Mouse (Mus musculus): ENCODE data around the gene Csf2rb2. TPM values are rescaled to one million over a fixed set of nuclear protein-coding genes. Genes with fewer than 3 reads are reported as not detected.
"Not testable (repeated sequence)": the region's sequence is repeated elsewhere in the genome, so short reads cannot be mapped to it uniquely, and the experiment has no call there.

Csf2rb2 gene
- polyA plus RNA-seq, 1 experiment from 2014 or later: 0.10 TPM

DNA sequence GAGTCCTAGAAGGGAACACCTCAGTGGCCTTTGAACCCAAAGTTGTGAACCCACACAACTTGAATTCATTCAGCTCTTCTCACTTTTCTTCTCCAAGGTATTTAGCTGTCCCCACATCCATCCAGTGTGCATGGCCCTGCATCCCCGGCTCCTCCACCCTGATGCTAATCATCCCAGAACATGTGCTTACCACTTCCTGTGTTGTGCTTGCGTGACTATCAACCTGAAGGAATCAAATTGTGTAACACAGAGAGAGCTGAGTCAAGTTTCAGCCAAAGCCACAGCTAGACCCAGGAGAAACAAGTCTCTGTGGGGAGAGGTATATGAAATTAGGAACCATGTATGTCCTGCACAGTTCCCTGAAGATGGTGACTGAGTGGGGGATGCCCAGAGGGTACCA, 27.2 kb downstream of the Csf2rb2 start:
- no peak overlapping the region for H3K9ac ChIP-seq (replicated peaks)
- H3K27ac ChIP-seq: no peak overlapping the region
- WGBS: 84% methylated on average over 2 of the region's 2 CpGs
- no peaks in the 10 kb centered on the region for H3K36me3 ChIP-seq
- H3K4me2 ChIP-seq: no peak overlapping the region
- H3K4me3 ChIP-seq (replicated peaks): no peak overlapping the region
- no peak for ATAC-seq (ENCODE audit: insufficient number of reproducible peaks, insufficient read depth, low FRiP score, low TSS enrichment, low read depth)
- no peaks in the 10 kb centered on the region for H3K9me3 ChIP-seq
- no peaks in the 10 kb centered on the region for H3K4me1 ChIP-seq (replicated peaks)
- no peaks in the 10 kb centered on the region for H3K27me3 ChIP-seq

GRCm38 (mm10) chr15:78271208-78271607, 34.3 kb downstream of the Csf2rb2 start:
- no peak overlapping the region for H3K4me3 ChIP-seq (replicated peaks)
- H3K27me3 ChIP-seq: no peaks in the 10 kb centered on the region
- H3K27ac ChIP-seq: no peak overlapping the region
- no peak overlapping the region for H3K4me2 ChIP-seq
- 0 out of 2 replicates have a peak, but pooled peaks cover 5% of the 10 kb centered on the region for H3K9me3 ChIP-seq
- ATAC-seq (ENCODE audit: insufficient number of reproducible peaks, insufficient read depth, low FRiP score, low TSS enrichment, low read depth): no peak
- H3K4me1 ChIP-seq (replicated peaks): 0 out of 2 replicates have a peak, but pooled peaks cover 3% of the 10 kb centered on the region
- H3K9ac ChIP-seq (replicated peaks): no peak overlapping the region
- H3K36me3 ChIP-seq: no peaks in the 10 kb centered on the region

- H3K27ac ChIP-seq: no peak overlapping the region
- WGBS: 76% methylated on average over 4 of the region's 4 CpGs
These were observed 37.7 kb downstream of the Csf2rb2 start for GRCm38 (mm10) chr15:78267865-78268264.

GRCm38 (mm10) chr15:78267441-78267840, 38.1 kb downstream of the Csf2rb2 start:
- Histone ChIP-seq H3K9ac (replicated peaks) (no peak overlapping the region), H3K4me1 (replicated peaks) (0 out of 2 replicates have a peak, but pooled peaks cover 3% of the 10 kb centered on the region), H3K4me3 (replicated peaks) (no peak overlapping the region), H3K9me3 (0 out of 2 replicates have a peak, but pooled peaks cover 5% of the 10 kb centered on the region), H3K36me3 (no peaks in the 10 kb centered on the region), H3K27ac (no peak overlapping the region), H3K27me3 (no peaks in the 10 kb centered on the region), H3K4me2 (no peak overlapping the region)
- no peak for ATAC-seq (ENCODE audit: insufficient number of reproducible peaks, insufficient read depth, low FRiP score, low TSS enrichment, low read depth)
- 80% methylated on average over 10 of the region's 10 CpGs for WGBS

More at GRCm38 (mm10) chr15:78267865-78268264, 37.7 kb downstream of the Csf2rb2 start:
- H3K4me2 ChIP-seq: no peak overlapping the region
- H3K36me3 ChIP-seq: no peaks in the 10 kb centered on the region
- H3K9ac ChIP-seq (replicated peaks): no peak overlapping the region
- no peak for ATAC-seq (ENCODE audit: insufficient number of reproducible peaks, insufficient read depth, low FRiP score, low TSS enrichment, low read depth)
- no peaks in the 10 kb centered on the region for H3K27me3 ChIP-seq
- H3K9me3 ChIP-seq: 0 out of 2 replicates have a peak, but pooled peaks cover 5% of the 10 kb centered on the region
- H3K4me1 ChIP-seq (replicated peaks): 0 out of 2 replicates have a peak, but pooled peaks cover 3% of the 10 kb centered on the region
- no peak overlapping the region for H3K4me3 ChIP-seq (replicated peaks)

- no peak for ATAC-seq (ENCODE audit: insufficient number of reproducible peaks, insufficient read depth, low FRiP score, low TSS enrichment, low read depth)
- WGBS: 83% methylated on average over 3 of the region's 3 CpGs
- 0 out of 2 replicates have a peak, but pooled peaks cover 3% of the 10 kb centered on the region for H3K4me1 ChIP-seq (replicated peaks)
- no peak overlapping the region for H3K4me3 ChIP-seq (replicated peaks)
- no peaks in the 10 kb centered on the region for H3K9me3 ChIP-seq
- H3K9ac ChIP-seq (replicated peaks): no peak overlapping the region
- no peak overlapping the region for H3K27ac ChIP-seq
- H3K4me2 ChIP-seq: no peak overlapping the region
- no peaks in the 10 kb centered on the region for H3K36me3 ChIP-seq
- no peaks in the 10 kb centered on the region for H3K27me3 ChIP-seq
These were observed 42.2 kb downstream of the Csf2rb2 start for GRCm38 (mm10) chr15:78263286-78263685.

DNA sequence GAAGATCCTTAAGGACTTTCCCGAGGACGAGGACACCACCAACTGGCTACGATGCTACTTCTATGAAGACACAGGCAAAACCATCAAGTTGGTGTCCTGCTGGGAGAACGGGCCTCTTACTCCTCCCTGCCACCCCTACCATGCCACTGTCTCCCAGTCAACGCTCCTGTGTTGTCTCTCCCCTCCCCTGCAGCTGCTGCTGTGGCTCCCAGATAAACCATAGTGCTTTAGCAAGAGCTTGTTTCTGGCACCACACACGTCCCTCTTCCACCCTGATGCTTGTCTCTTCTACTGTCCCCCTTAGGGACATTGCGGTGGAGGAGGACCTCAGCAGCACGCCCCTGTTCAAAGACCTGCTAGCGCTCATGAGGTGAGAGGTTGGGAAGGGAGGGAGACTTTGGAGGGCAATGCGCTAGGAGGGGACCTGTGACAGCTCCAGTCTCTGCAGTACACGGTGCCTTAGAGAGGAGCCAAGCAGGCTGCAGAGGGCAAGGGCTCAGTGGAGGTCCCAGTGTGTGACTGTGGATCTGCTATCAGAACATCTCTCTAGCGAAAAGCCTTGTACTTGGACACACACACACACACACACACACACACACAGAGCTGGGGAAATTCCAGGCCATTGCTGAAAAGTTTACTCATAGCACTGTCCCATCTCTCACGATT, 44.7 kb downstream of the Csf2rb2 start:
- H3K27ac ChIP-seq: no peak overlapping the region

DNA sequence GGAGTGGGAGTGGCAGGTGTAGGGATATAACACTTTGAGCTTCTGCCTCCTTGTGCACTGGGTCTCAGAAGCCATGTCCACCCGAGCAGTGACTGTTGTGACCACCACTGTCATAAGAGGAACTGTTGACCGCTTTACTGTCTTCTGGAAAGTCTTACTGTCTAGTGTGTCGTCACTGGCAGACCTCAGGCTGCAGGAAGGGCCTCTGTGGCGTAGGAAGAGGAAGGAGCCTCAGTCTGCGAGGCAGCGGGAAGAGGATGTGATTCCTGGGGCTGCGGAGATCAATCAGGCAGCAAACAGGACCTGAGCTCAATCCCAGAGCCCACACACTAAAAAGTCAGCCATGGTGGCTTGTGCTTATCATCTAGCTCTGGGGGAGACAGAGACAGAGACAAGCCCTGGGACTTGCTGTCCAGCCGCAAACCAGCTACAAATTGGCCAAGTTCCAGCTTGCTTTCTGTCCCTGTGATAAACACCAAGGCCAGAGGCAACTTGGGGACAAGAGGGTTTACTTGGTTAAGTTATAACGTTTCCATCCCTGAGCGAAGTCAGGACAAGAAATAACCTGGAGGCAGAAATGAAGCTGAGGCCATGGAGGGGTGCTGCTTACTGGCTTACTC, 47.2 kb downstream of the Csf2rb2 start:
- H3K4me1 ChIP-seq (replicated peaks): no peaks in the 10 kb centered on the region
- peaks cover 25% of the 10 kb centered on the region for H3K27me3 ChIP-seq
- no peak overlapping the region for H3K9ac ChIP-seq (replicated peaks)
- no peak overlapping the region for H3K4me3 ChIP-seq (replicated peaks)
- no peaks in the 10 kb centered on the region for H3K36me3 ChIP-seq
- no peak overlapping the region for H3K4me2 ChIP-seq
- H3K9me3 ChIP-seq: no peaks in the 10 kb centered on the region
- ATAC-seq (ENCODE audit: insufficient number of reproducible peaks, insufficient read depth, low FRiP score, low TSS enrichment, low read depth): no peak
- no peak overlapping the region for H3K27ac ChIP-seq
- WGBS: 76% methylated on average over 10 of the region's 10 CpGs

More for the DNA sequence above, 44.7 kb downstream of the Csf2rb2 start:
- no peak for ATAC-seq (ENCODE audit: insufficient number of reproducible peaks, insufficient read depth, low FRiP score, low TSS enrichment, low read depth)
- Histone ChIP-seq H3K9ac (replicated peaks) (no peak overlapping the region), H3K36me3 (no peaks in the 10 kb centered on the region), H3K4me2 (no peak overlapping the region), H3K9me3 (no peaks in the 10 kb centered on the region), H3K4me1 (replicated peaks) (no peaks in the 10 kb centered on the region), H3K27me3 (0 out of 2 replicates have a peak, but pooled peaks cover 2% of the 10 kb centered on the region), H3K4me3 (replicated peaks) (no peak overlapping the region)
- 67% methylated on average over 13 of the region's 13 CpGs for WGBS

DNA sequence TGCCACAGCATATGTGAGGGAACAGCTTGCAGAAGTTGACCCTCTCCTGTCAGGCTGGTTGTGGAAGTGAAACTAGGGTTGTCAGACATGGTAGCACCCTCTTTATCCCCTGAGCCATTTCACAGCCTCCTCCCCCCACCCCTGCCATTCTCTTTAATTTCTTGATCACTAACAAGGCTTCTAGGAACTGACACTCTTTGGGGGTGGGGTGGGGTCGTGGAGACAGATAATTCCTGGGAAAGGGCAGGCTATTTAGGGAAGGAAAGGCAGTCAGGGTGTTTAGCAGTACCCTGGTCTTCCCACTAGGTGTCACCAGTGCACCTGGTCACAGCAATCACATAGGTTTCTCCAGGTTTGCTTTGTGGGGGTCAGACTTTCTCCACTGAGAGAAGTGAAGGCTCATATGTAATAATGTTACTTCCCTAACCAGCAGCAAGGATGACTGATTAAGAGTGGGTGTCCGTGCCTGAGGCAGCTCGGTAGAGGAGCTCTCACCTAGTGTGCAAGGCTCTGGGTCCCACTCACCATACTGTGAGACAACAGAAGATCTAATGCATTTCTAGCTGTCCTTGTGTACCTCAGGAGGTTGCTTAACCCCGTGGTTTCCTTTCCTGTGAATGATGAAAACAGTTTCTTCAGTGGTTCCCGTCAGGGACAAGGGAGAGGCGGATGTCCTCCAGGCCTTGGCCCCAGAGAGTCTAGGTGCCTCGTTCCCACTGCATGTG, 48.0 kb downstream of the Csf2rb2 start:
- H3K36me3 ChIP-seq: no peaks in the 10 kb centered on the region
- H3K9me3 ChIP-seq: no peaks in the 10 kb centered on the region
- H3K9ac ChIP-seq (replicated peaks): no peak overlapping the region
- no peak for ATAC-seq (ENCODE audit: insufficient number of reproducible peaks, insufficient read depth, low FRiP score, low TSS enrichment, low read depth)
- 44% methylated on average over 7 of the region's 7 CpGs for WGBS
- H3K27me3 ChIP-seq: peaks cover 32% of the 10 kb centered on the region
- no peak overlapping the region for H3K4me3 ChIP-seq (replicated peaks)
- H3K4me2 ChIP-seq: no peak overlapping the region
- no peak overlapping the region for H3K27ac ChIP-seq
- no peaks in the 10 kb centered on the region for H3K4me1 ChIP-seq (replicated peaks)

- H3K36me3 ChIP-seq; H3K4me2 ChIP-seq; H3K9me3 ChIP-seq; H3K4me3 ChIP-seq (replicated peaks); H3K9ac ChIP-seq (replicated peaks); H3K27ac ChIP-seq; H3K4me1 ChIP-seq (replicated peaks); ATAC-seq (ENCODE audit: insufficient number of reproducible peaks, insufficient read depth, low FRiP score, low TSS enrichment, low read depth): not testable (repeated sequence)
- H3K27me3 ChIP-seq: peaks cover 37% of the 10 kb centered on the region
These were observed 48.8 kb downstream of the Csf2rb2 start for GRCm38 (mm10) chr15:78256602-78257259.

GRCm38 (mm10) chr15:78254751-78255150, 50.8 kb downstream of the Csf2rb2 start:
- Histone ChIP-seq H3K9ac (replicated peaks) (no peak overlapping the region), H3K4me3 (replicated peaks) (no peak overlapping the region)

DNA sequence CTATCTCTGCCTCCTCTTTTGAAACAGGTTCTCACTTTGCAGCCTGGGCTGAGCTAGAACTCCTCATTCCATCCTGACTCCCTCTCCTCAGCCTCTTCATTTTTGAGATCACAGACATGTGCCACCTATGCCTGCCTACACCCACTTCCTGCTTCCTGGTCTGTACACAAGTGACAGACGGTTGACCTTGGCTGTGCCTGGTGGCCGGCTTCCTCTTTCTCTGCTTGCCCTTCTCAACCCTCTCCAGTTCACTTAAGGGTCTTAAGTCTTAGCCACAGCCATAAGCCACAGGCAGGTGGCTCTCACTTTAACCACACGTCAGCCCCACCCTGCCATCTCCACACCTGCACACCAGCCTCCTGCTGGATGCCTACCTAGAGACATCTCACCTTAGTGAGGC, 57.1 kb downstream of the Csf2rb2 start:
- no peak overlapping the region for H3K27ac ChIP-seq
- 72% methylated on average over 3 of the region's 3 CpGs for WGBS
- no peak overlapping the region for H3K4me3 ChIP-seq (replicated peaks)
- H3K27me3 ChIP-seq: peaks cover 15% of the 10 kb centered on the region
- no peak for ATAC-seq (ENCODE audit: insufficient number of reproducible peaks, insufficient read depth, low FRiP score, low TSS enrichment, low read depth)
- H3K9me3 ChIP-seq: no peaks in the 10 kb centered on the region
- no peaks in the 10 kb centered on the region for H3K4me1 ChIP-seq (replicated peaks)
- no peaks in the 10 kb centered on the region for H3K36me3 ChIP-seq
- H3K9ac ChIP-seq (replicated peaks): no peak overlapping the region
- no peak overlapping the region for H3K4me2 ChIP-seq

More at GRCm38 (mm10) chr15:78254751-78255150, 50.8 kb downstream of the Csf2rb2 start:
- Histone ChIP-seq H3K9me3 (no peaks in the 10 kb centered on the region), H3K4me2 (no peak overlapping the region), H3K27me3 (peaks cover 37% of the 10 kb centered on the region), H3K27ac (no peak overlapping the region), H3K36me3 (no peaks in the 10 kb centered on the region), H3K4me1 (replicated peaks) (no peaks in the 10 kb centered on the region)
- no peak for ATAC-seq (ENCODE audit: insufficient number of reproducible peaks, insufficient read depth, low FRiP score, low TSS enrichment, low read depth)
- WGBS: 25% methylated on average over 20 of the region's 20 CpGs

Data from limb, embryonic 12.5 days (tissue).